In genomic region chr11:101167963-101168300, GRCm38 (mm10) we compare ENCODE assay signal across 16 mouse cellular contexts. TPM values are rescaled to one million over a fixed set of nuclear protein-coding genes. Genes with fewer than 3 reads are reported as not detected.
DNase-seq lines count a peak whose midpoint lies in the region; ATAC-seq lines count a peak whose summit lies in the region.
"Had no signal": no experiment of that assay in that cellular context is flagged by ENCODE, and none has a peak within 500 bp of the region (broad histone marks: within the 10 kb centered on the region; RNA-seq: fewer than 3 reads in every experiment).

No protein-coding gene starts in this region.

- H3K9ac ChIP-seq in kidney, embryonic 15.5 days = no peak overlapping the region
- H3K9ac ChIP-seq: forebrain, embryonic 13.5 days; limb, embryonic 13.5 days; liver, embryonic 15.5 days had no signal

- no peak for ATAC-seq in kidney, embryonic 15.5 days (replicated peaks; ENCODE audit: low FRiP score)
- ATAC-seq: activated CD4-positive, CD25-positive, alpha-beta regulatory T cell, adult 4 months; forebrain, embryonic 13.5 days; inflammation-experienced regulatory T-cells, adult 6 months had no signal

- peak overlapping the region; percentile 75; the same call in 1 of the 2 replicates for H3K4me3 ChIP-seq in kidney, embryonic 15.5 days (replicated peaks)
- H3K4me3 ChIP-seq: forebrain, embryonic 13.5 days; hindbrain, embryonic 10.5 days; limb, embryonic 13.5 days; liver, embryonic 15.5 days had no signal

- peaks cover 47% of the 10 kb centered on the region for H3K36me3 ChIP-seq in kidney, embryonic 15.5 days

- H3K27ac ChIP-seq in kidney, embryonic 15.5 days = no peak overlapping the region
- H3K27ac ChIP-seq: forebrain, embryonic 13.5 days; hindbrain, embryonic 10.5 days; limb, embryonic 13.5 days; liver, embryonic 15.5 days had no signal

- H3K9me3 ChIP-seq in kidney, embryonic 15.5 days (replicated peaks) = no peaks in the 10 kb centered on the region
- H3K9me3 ChIP-seq: forebrain, embryonic 13.5 days; hindbrain, embryonic 10.5 days; limb, embryonic 13.5 days; liver, embryonic 15.5 days had no signal

- H3K4me2 ChIP-seq in kidney, embryonic 15.5 days = peak overlapping the region; percentile 94
- H3K4me2 ChIP-seq: forebrain, embryonic 13.5 days; limb, embryonic 13.5 days; liver, embryonic 15.5 days had no signal

- peaks cover 45% of the 10 kb centered on the region for H3K27me3 ChIP-seq in kidney, embryonic 15.5 days

- peak; percentile 58 for DNase-seq in cerebellum, adult 9-11 months
- DNase-seq in cerebellum, postnatal 14 days = no peak
- DNase-seq in kidney, adult 8-10 months = no peak
- peak; percentile 31 for DNase-seq in ovary, postnatal 36 days (ENCODE audit: low spot score)
- DNase-seq in ovary, postnatal 10 days (ENCODE audit: low spot score) = no peak
- no peak for DNase-seq in thymus, postnatal 14 days
- no peak for DNase-seq in T-cell, adult 2 months (ENCODE audit: low spot score)
- DNase-seq: right cerebral cortex, adult 18-20 months had no signal

- 49% methylated on average over 8 of the region's 8 CpGs for WGBS in kidney, embryonic 15.5 days

- peaks cover 83% of the 10 kb centered on the region for H3K4me1 ChIP-seq in kidney, embryonic 15.5 days

RNA-seq across cellular contexts. Expression of gene Cntnap1, which starts 2.4 kb away (rescaled TPM):
- 1.9 and 2.0 TPM in 2 replicates for polyA plus RNA-seq in kidney, embryonic 15.5 days (2015; fragmentation: Nextera tagmentation; extraction: Ambion mirVana)

RNA-seq across cellular contexts. Expression of gene Plekhh3, which starts 3.2 kb away (rescaled TPM):
- polyA plus RNA-seq in kidney, embryonic 15.5 days (2015; fragmentation: Nextera tagmentation; extraction: Ambion mirVana) = 17.0 and 18.6 TPM in 2 replicates
- polyA plus RNA-seq: activated CD4-positive, CD25-positive, alpha-beta regulatory T cell, adult 4 months; inflammation-experienced regulatory T-cells, adult 6 months had no signal

RNA-seq across cellular contexts. Expression of gene Ccr10, which starts 7.3 kb away (rescaled TPM):
- 0.78 and 0.82 TPM in 2 replicates for polyA plus RNA-seq in kidney, embryonic 15.5 days (2015; fragmentation: Nextera tagmentation; extraction: Ambion mirVana)
- polyA plus RNA-seq: forebrain, embryonic 13.5 days; heart, embryonic 14.5 days had no signal

RNA-seq across cellular contexts. Expression of gene Tubg2, which starts 12.2 kb away (rescaled TPM):
- polyA plus RNA-seq in kidney, embryonic 15.5 days (2015; fragmentation: Nextera tagmentation; extraction: Ambion mirVana) = 3.8 and 4.2 TPM in 2 replicates

RNA-seq across cellular contexts. Expression of gene Tubg1, which starts 48.2 kb away (rescaled TPM):
- 86.3 and 99.6 TPM in 2 replicates for polyA plus RNA-seq in kidney, embryonic 15.5 days (2015; fragmentation: Nextera tagmentation; extraction: Ambion mirVana)

Comparison
In these comparisons a context has a peak if more than half of its experiments do, and no peak if none do; other contexts are left out.
1. DNase-seq: peak in cerebellum, adult 9-11 months (single experiment) and ovary, postnatal 36 days (single experiment); none in cerebellum, postnatal 14 days (0 of 2), kidney, adult 8-10 months (0 of 2), ovary, postnatal 10 days (single experiment), thymus, postnatal 14 days (single experiment) and T-cell, adult 2 months (single experiment).